Mouse (Mus musculus) erythroblast, embryonic 14.5 days (primary cell): ENCODE results near the gene Ly9. TPM values are rescaled to one million over a fixed set of nuclear protein-coding genes. Genes with fewer than 3 reads are reported as not detected.

Experiments
- H3K27me3 ChIP-seq: 2 replicates; pipeline ENCODE4 v1.6.1; 2012; ENCODE audit warnings: inconsistent platforms; ENCODE audit not compliant: control insufficient read depth
- H3K36me3 ChIP-seq: 2 replicates; pipeline ENCODE4 v1.6.1; 2012; ENCODE audit warnings: mild to moderate bottlenecking, inconsistent platforms; ENCODE audit not compliant: control insufficient read depth
- H3K4me1 ChIP-seq: 2 replicates; pipeline ENCODE4 v1.6.1; 2012; ENCODE audit warnings: inconsistent platforms; ENCODE audit not compliant: control insufficient read depth
- H3K4me3 ChIP-seq: replicated peaks from 2 replicates; pipeline ENCODE3; 2012; ENCODE audit warnings: moderate library complexity, mild to moderate bottlenecking, inconsistent platforms
- H3K9me3 ChIP-seq: 2 replicates; pipeline ENCODE4 v1.6.1; 2012; ENCODE audit warnings: low read length, inconsistent platforms, mixed read lengths; ENCODE audit not compliant: control insufficient read depth
- GATA1 ChIP-seq: IDR thresholded peaks from 2 replicates; pipeline ENCODE4 v1.6.1; 2012; ENCODE audit warnings: low read length, inconsistent platforms, mixed read lengths
- TAL1 ChIP-seq: IDR thresholded peaks from 3 replicates; pipeline ENCODE4 v1.6.1; 2012; ENCODE audit warnings: low read length, inconsistent platforms, mixed read lengths
- polyA plus RNA-seq: library from polyadenylated mRNA; stranded (reverse); fragments of >175 nt; gene quantifications from 2 replicates; pipeline ENCODE4 v1.2.3, GENCODE M21; 2012

Gene Ly9
- polyA plus RNA-seq, 1 experiment: 0.01 TPM

DNA sequence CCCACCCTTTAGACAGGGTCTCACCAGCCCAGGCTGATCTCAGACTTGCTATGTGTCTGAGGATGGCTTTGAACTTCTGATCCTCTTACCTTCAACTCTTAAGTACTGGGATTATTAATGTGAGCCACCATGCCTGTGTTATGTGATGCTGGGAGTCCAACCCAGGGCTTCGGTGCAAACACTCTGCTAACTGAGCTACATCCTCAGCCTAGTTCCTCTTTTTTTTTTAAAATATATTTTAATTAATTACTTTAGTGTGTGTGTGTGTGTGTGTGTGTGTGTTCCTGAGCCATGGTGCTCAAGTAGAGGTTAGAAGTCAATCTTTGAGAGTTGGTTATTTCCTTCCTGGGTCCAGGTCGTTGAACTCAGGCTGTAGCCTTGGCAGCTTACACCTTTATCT lies 44.2 kb downstream of the Ly9 start:
- Histone ChIP-seq H3K4me3 (no peak overlapping the region), H3K27me3 (no peaks in the 10 kb centered on the region), H3K36me3 (no peaks in the 10 kb centered on the region), H3K4me1 (no peaks in the 10 kb centered on the region), H3K9me3 (no peaks in the 10 kb centered on the region)
- TF ChIP-seq GATA1 (no peak), TAL1 (no peak)

DNA sequence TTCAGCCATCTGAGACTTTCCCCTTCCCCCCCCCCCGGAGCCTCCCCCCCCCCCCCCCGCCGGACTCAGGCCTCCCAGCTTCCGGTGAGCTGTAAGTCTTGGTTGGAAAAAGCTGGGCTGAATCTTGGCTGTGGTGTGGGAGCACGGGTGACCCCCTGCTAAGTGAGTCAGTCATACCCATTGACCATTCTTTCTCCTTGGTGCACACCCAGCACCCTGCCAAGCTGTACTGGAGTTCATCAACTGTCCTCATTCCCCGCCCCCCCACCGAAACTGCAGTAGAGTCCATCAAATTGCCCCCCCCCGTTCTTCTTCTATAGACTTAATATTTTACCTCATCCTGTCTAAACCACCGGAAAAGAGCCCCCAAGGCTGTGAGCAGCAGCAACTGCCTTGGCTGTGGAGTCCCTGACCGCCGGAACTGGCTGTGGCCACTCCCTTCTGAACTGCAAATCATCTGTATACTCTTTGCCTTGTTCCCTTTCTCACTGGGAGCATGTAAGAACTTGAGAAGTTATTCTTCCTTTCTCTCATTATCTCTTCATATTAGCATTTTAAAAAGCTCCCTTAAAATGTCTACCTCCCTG lies 45.5 kb downstream of the Ly9 start:
- no peaks in the 10 kb centered on the region for H3K27me3 ChIP-seq
- H3K4me3 ChIP-seq: no peak overlapping the region
- H3K36me3 ChIP-seq: no peaks in the 10 kb centered on the region
- TF ChIP-seq GATA1: no peak
- no peak for TF ChIP-seq TAL1
- H3K4me1 ChIP-seq: no peaks in the 10 kb centered on the region
- H3K9me3 ChIP-seq: no peaks in the 10 kb centered on the region

DNA sequence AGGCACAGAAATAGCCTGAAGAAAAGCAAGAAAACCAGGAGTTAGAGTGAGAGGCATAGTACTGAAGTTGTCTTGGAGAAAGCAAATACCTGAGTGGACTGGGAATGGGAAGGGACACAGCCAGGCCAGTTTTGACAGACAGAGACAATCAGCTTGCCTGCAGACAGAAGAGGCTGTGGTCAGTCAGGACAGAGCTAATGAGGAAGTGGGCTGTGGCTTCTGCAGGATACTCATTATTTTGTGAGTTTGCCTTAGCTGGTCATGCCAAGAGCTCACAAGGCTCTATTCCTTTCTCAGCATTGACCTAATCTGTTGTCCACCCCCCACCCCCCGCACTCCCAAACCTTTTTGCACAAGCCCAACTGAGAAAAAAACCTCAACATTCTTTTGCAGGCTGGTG lies 46.0 kb downstream of the Ly9 start:
- no peaks in the 10 kb centered on the region for H3K4me1 ChIP-seq
- TF ChIP-seq TAL1: no peak
- no peak for TF ChIP-seq GATA1

DNA sequence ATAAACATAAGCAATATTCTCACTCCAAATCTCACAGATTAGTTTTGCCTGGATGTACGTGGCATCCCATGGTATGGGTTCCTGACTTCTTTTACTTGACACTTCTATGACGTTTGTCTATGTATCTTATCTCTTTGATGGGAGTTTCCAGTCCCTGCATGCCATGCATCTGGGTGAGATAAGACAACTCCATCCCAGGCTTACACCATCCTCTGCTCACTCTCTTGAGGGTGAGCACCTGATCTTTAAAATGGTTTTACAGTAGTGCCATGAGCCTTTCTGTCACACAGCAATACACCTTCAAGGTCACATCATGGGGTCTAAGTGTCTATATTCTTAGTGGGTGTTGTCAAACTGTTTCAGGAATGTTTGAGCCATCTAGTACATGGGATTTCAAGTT lies 46.9 kb downstream of the Ly9 start:
- no peak overlapping the region for H3K4me3 ChIP-seq
- TF ChIP-seq TAL1: no peak
- no peak for TF ChIP-seq GATA1
- H3K4me1 ChIP-seq: no peaks in the 10 kb centered on the region
- H3K36me3 ChIP-seq: no peaks in the 10 kb centered on the region
- H3K27me3 ChIP-seq: no peaks in the 10 kb centered on the region
- no peaks in the 10 kb centered on the region for H3K9me3 ChIP-seq

More for the DNA sequence above, 46.0 kb downstream of the Ly9 start:
- no peaks in the 10 kb centered on the region for H3K36me3 ChIP-seq
- H3K27me3 ChIP-seq: no peaks in the 10 kb centered on the region
- no peak overlapping the region for H3K4me3 ChIP-seq
- no peaks in the 10 kb centered on the region for H3K9me3 ChIP-seq

DNA sequence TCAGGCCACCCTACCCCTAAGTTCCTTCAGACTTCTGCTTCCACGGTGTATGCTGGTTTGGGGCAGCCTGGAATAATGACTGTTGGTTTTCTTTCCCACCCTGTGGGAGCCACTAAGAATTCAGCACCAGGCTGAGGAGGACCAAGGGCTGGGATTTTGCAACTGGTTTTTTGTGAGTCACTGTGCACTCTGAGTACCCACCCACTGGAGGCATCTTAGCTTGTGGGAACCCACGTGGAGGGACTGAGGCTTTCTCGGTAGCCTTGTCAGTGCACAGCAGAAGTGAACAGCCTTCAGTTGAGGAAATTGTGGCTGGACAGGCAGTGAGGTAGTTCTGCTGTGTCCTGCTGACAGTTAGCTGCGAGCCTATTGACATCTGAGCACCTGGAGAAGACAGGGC lies 48.3 kb downstream of the Ly9 start, which contains the start of gene Cd244a:
TSS of gene Cd244a (plus strand) at position 296 of the 400 bp plus-strand sequence.
- no peak within 1 kb of the TSS for H3K4me3 ChIP-seq
- H3K4me1 ChIP-seq: no peaks in the 10 kb centered on the region
- no peaks in the 10 kb centered on the region for H3K36me3 ChIP-seq
- TF ChIP-seq TAL1: no peak
- TF ChIP-seq GATA1: no peak
- no peaks in the 10 kb centered on the region for H3K27me3 ChIP-seq
- no peaks in the 10 kb centered on the region for H3K9me3 ChIP-seq

DNA sequence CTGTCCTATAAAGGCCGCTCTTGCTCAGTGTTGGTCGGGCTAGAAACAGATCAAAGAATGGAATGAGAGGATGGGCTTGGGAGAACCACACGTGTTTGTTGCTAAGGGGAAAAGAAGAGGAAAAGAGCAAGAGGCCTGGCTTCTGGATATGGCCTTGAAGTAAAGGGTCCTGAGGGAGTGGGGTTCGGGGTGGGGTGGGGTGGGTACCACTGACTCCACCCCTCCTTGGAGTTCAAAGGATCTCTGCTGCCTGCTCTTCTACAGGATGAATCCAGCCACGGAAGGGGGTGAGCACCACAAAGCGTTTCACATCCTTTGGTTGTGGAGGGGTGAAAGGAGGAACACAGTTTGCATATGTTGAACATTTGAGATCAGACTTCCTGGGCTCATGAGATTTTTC lies 48.8 kb downstream of the Ly9 start:
- H3K9me3 ChIP-seq: no peaks in the 10 kb centered on the region
- no peaks in the 10 kb centered on the region for H3K4me1 ChIP-seq
- no peak for TF ChIP-seq TAL1
- no peak for TF ChIP-seq GATA1
- H3K27me3 ChIP-seq: no peaks in the 10 kb centered on the region
- H3K4me3 ChIP-seq: no peak overlapping the region
- no peaks in the 10 kb centered on the region for H3K36me3 ChIP-seq

DNA sequence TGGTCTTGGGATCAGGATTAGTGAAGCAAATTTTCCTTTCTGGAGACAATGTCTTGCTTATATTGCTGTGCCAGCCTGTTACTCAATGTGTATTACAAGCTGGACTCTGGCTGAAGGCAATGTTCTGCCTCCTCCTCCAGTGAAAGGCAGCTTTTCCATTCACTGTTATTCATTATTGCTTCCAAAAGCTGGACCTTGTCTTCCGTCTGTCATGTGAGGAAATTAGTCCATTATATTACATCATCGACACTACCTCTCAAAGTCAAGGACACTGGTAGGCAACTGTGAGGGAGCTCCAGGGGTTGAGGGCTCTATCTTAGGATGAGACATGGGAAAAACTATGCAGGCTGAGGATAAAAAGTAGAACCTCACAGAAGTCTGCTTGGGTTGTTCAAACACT lies 50.8 kb downstream of the Ly9 start:
- Histone ChIP-seq H3K4me3 (no peak overlapping the region), H3K9me3 (no peaks in the 10 kb centered on the region), H3K4me1 (no peaks in the 10 kb centered on the region), H3K36me3 (no peaks in the 10 kb centered on the region), H3K27me3 (no peaks in the 10 kb centered on the region)
- TF ChIP-seq TAL1: no peak
- no peak for TF ChIP-seq GATA1

DNA sequence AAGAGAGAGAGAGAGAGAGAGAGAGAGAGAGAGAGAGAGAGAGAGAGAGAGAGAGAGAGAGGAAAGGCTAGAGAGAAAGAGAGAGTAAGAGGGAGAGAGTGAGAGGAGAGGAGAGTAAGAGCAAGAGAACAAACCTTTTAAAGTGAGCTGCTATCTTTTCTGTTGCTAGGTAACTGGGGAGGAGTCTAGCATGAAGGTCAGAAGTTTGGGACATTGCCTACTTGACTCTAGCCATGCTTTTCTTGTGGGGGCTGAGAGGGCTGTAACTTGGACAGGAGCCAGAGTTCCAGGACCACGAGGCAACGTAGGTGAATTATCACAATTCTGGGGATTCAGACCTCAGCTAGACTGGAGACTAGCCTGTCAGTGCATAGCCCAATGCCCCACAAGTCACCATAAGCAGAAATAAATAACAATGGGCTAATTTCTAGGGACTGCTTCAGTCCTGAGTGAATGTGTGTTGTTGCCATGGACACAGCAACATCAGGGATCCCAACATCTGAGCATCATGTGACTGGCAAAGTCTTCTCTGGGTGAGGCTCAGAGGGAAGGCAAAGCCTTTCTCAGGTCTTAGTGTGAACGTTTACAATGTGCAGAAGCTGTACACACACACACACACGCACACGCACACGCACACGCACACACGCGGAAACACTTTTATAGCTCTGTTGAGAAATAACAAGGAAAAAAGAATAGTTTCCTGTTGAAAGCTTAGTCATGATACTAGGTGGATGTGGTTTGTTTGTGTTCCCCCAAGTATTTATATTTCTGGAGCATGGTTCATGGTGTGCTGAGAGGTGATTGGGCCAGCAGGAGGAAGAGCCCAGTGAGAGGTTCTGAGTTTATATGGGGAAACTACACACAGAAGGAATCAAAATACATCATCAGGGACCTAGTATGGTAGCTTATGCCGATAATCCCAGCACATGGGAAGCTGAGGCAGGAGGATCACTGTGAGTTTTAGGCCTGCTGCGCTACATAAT lies 53.6 kb downstream of the Ly9 start:
- H3K4me1 ChIP-seq: no peaks in the 10 kb centered on the region
- H3K9me3 ChIP-seq: no peaks in the 10 kb centered on the region
- no peaks in the 10 kb centered on the region for H3K36me3 ChIP-seq
- no peak for TF ChIP-seq TAL1
- TF ChIP-seq GATA1: no peak
- no peaks in the 10 kb centered on the region for H3K27me3 ChIP-seq
- no peak overlapping the region for H3K4me3 ChIP-seq

DNA sequence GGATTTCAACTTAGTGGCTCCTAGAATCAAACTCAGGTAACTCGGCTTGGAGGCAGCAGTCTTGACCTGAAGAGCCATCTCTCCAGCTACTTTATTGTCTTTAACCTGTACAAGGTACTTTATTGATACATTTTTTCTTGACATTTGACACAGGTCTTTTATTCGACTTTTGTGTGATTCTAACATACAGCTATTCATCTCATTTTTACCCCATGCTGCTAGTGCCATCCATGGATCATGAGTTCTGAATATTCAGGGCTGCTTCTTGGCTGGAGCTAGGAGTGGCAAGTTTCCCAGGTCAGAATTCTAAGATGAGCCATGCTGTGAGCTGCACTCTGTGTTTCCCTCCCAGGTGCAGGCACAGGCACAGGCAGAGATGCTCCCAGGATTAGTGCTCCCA lies 55.0 kb downstream of the Ly9 start:
- H3K4me3 ChIP-seq: no peak overlapping the region
- H3K4me1 ChIP-seq: no peaks in the 10 kb centered on the region
- H3K27me3 ChIP-seq: no peaks in the 10 kb centered on the region
- no peaks in the 10 kb centered on the region for H3K36me3 ChIP-seq
- TF ChIP-seq TAL1 (no peak), GATA1 (no peak)
- H3K9me3 ChIP-seq: no peaks in the 10 kb centered on the region
